Mouse (Mus musculus) embryo, embryonic 11.5 days (tissue): ENCODE data around the gene Prl7a1.

ENCODE experiments used
- DNase-seq: peaks from one replicate; pipeline ENCODE4 v3.0.0-alpha.2; 2012; ENCODE audit warnings: low read depth, low spot score

Prl7a1 gene

DNA sequence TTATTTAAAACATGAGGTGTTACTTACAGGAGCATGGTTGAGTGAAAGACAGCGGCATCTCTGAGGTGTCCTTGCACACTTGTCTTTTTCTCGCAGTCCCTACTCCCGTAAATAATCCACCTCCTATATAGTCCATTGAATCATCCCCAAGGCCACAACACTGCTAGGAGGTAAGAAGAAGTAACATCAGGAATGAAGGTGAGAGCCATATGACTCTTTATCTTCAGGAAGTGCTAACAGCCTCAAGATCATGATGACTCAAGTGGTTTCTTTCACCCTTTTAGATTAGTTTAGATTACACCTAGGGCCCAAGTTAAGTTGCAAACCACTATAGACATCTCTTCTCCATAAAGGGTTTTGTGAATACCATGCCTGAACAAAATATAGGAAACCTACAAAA is at the start of gene Prl7a1:
Prl7a1 (minus strand) TSS at position 101 of the 400 bp plus-strand sequence.
- no peak for DNase-seq

DNA sequence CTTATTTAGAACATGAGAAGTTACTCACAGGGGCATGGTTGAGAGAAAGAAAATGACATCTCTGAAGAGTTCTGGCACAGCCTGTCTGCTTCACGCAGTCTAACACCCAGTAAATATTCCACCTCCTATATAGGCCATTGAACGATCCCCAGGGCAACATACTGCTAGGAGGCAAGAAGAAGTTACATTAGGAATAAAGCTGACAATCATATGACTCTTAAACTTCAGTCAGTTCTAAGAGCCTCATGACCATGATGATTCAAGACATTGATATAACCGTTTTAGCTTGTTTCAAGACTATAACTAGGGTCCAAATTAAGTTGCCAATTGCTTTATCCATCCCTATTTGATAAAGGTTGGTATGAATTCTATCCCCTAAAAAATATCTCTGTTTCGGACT is 25.6 kb upstream of the Prl7a1 start, which contains the start of gene Prl7a2:
Prl7a2 (minus strand) TSS at position 101 of the 400 bp plus-strand sequence.
- DNase-seq, result no peak

DNA sequence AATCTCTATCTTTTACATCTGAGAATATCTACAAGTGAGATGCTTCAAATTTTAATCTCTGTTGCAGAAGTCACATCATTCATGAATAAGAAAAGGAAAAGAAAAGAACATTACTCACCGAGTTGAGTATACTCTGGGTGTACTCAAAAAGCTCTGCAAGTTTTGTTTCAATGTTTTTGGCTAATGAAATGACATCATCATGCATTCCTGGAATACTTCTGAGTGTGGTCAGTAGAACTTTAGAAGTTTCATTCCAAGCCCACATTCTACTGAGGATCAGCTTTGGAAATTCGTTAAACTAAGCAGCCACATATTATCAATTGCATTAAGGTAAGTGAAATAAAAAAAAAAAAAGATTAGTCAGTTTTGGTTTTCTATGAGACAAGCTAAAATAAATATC is 18.5 kb upstream of the Prl7a1 start:
- DNase-seq, result no peak

DNA sequence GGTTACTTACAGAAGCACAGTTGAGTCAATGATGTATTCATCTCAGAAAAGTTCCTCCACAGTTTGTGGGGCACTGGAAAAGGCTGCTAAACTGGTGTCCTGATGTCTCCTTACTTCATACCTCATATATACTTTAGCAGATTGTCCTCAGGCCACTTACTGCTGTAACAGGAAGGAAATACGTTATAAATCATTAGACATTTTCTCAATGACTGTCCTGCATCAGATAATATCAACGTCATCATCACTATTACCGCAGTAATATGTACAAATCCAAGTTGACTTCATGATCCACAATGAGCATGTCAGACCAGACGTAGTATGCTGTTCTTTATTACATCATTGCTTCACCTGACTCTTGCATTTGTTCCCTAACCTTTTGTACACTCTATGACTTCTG is 31.8 kb downstream of the Prl7a1 start, which contains the start of gene Prl7b1:
Prl7b1 (minus strand) TSS at position 101 of the 400 bp plus-strand sequence.
- no peak for DNase-seq
